Mouse (Mus musculus): ENCODE data around the gene Ccdc88c. TPM values are rescaled to one million over a fixed set of nuclear protein-coding genes. Genes with fewer than 3 reads are reported as not detected.

Ccdc88c gene
- polyA plus RNA-seq, 2 experiments = 5.3 to 9.2 TPM

DNA sequence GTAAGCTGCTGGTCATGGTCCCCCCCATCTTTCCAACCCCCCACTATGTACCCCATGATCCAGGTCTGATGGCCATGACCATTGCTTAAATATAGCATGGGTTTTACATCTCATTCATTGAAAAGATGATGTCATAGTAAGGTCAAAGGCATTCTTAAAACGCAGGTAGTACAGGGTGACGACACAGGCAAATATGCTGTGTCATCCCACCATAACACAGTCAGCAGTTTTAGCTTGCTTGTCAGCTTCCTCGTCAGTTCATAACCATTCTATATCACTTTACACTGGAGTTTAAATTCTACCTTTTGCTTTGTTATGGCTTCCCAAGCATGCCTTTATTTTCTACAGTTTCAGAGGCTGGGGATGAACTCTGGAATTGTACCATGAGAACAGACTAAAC lies 166.6 kb downstream of the Ccdc88c start:
- no peak overlapping the region for H3K9ac ChIP-seq (replicated peaks)
- no peaks in the 10 kb centered on the region for H3K9me3 ChIP-seq (ENCODE audit: control insufficient read depth, low read length)
- DNase-seq (ENCODE audit: low read depth in 3 of 3, low spot score in 3 of 3) (no peak), ATAC-seq (ENCODE audit: insufficient read depth) (no peak)
- TF ChIP-seq CTCF (IDR thresholded peaks at IDR 0.05; ENCODE audit: low read depth) (no peak), EP300 (IDR thresholded peaks at IDR 0.05; ENCODE audit: low read depth) (no peak)
- H3K4me2 ChIP-seq (ENCODE audit: low read depth) = no peak overlapping the region
- no peaks in the 10 kb centered on the region for H3K36me3 ChIP-seq (replicated peaks; ENCODE audit: control insufficient read depth, insufficient read depth, low read depth)
- no peak overlapping the region for H3K4me3 ChIP-seq (ENCODE audit: insufficient read depth in 1 of 2, low read depth in 2 of 2, low read length in 2 of 2)
- no peak overlapping the region for H3K27ac ChIP-seq
- WGBS (ENCODE audit: insufficient replicate concordance) = 25% methylated on average over 3 of the region's 3 CpGs
- no peaks in the 10 kb centered on the region for H3K27me3 ChIP-seq (ENCODE audit: control insufficient read depth, insufficient read depth, low read length)
- no peaks in the 10 kb centered on the region for H3K4me1 ChIP-seq (replicated peaks; ENCODE audit: control insufficient read depth in 2 of 2, insufficient read depth in 2 of 2, low read length in 1 of 2)

MicroRNA genes within 50 kb of the gene (microRNA counts, 519-probe panel; counts per million panel counts)
- 69.9 counts per million for microRNA mmu-miR-1190

Small RNA genes within 50 kb of the gene (microRNA-seq; reads per million reads assigned to microRNA genes)
- gene Mir1190 = not detected

Other genes with a start within 250 kb of the Ccdc88c start
- 0.58 and 0.63 TPM in 2 replicates for gene Dglucy, start 250.0 kb downstream of the Ccdc88c start, polyA plus RNA-seq (2012; rRNA removed)
- gene Dglucy, start 250.0 kb downstream of the Ccdc88c start, polyA plus RNA-seq (2014; fragmentation: Nextera tagmentation; extraction: Ambion mirVana) = 1.2 TPM in 2 replicates
- gene Gpr68, start 120.9 kb downstream of the Ccdc88c start, polyA plus RNA-seq (2012; rRNA removed) = 0.04 TPM in 2 replicates
- not detected in 2 replicates for gene Gpr68, start 120.9 kb downstream of the Ccdc88c start, polyA plus RNA-seq (2014; fragmentation: Nextera tagmentation; extraction: Ambion mirVana)
- gene Ppp4r3a, start 54.6 kb upstream of the Ccdc88c start, polyA plus RNA-seq (2012; rRNA removed) = 11.7 and 18.3 TPM in 2 replicates
- gene Ppp4r3a, start 54.6 kb upstream of the Ccdc88c start, polyA plus RNA-seq (2014; fragmentation: Nextera tagmentation; extraction: Ambion mirVana) = 18.8 and 20.9 TPM in 2 replicates

Measured in liver, embryonic 14.5 days (tissue).